Mouse (Mus musculus): Measurements from ENCODE around the gene Umod. TPM values are rescaled to one million over a fixed set of nuclear protein-coding genes. Genes with fewer than 3 reads are reported as not detected.

Umod gene
- total RNA-seq (2021) (not detected), polyA plus RNA-seq (2012; rRNA removed) (not detected in 2 replicates)
- long read RNA-seq: 0 reads

- DNase-seq: no peak
Measured at GRCm38 (mm10) chr7:119479256-119479655, at the start of gene Umod. Gene Umod (minus strand): TSS chr7:119479282.

DNA sequence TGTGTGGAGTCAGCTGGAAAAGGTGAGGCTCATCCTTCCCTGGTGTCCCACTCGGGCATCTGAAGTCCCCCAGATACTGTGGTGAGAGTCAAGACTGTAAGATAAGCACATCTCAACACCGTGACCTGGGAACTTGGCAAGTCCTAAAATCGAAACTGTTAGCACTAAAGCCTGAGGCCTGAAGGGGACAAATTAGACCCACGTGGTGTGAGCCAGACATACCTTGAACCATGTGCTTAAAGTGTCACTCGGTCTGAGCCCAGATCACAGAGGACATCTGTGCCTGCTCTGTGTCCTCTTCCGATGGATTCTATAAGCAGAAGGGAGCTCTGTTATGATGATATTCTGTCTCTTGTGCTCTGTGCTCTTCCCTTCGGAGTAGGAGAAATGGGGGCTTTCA lies 49.5 kb upstream of the Umod start:
- DNase-seq: no peak

GRCm38 (mm10) chr7:119527548-119527947 lies 48.5 kb upstream of the Umod start:
- no peak for DNase-seq

DNA sequence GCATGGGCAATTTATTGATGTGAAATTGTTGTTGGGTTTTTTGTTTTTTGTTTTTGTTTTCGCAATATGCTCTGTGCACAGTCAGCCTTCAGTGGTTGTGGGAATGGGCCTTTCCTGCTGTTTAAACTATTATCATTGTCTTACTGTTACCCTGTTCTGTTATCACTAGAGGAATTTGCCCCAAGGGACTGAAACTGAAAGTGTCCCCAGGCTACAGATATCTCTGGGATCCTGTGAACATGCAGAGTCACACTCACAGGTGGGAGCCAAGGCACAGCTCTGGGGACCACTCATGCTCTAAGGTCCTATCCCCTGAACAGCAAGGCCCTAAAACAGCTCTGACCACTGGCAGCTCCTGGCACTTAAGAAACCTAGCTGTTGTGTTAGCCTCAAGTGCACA lies 48.1 kb upstream of the Umod start:
- no peak for DNase-seq

GRCm38 (mm10) chr7:119526486-119526885 lies 47.4 kb upstream of the Umod start:
- DNase-seq: no peak

GRCm38 (mm10) chr7:119525881-119526281 lies 46.8 kb upstream of the Umod start:
- DNase-seq: peak; percentile 78

- DNase-seq: no peak
Measured at GRCm38 (mm10) chr7:119523389-119523788, 44.3 kb upstream of the Umod start, which contains the start of gene Pdilt. Gene Pdilt (minus strand): TSS chr7:119523489.

- peak; percentile 78 for DNase-seq
Measured at GRCm38 (mm10) chr7:119522385-119522784, 43.3 kb upstream of the Umod start.

DNA sequence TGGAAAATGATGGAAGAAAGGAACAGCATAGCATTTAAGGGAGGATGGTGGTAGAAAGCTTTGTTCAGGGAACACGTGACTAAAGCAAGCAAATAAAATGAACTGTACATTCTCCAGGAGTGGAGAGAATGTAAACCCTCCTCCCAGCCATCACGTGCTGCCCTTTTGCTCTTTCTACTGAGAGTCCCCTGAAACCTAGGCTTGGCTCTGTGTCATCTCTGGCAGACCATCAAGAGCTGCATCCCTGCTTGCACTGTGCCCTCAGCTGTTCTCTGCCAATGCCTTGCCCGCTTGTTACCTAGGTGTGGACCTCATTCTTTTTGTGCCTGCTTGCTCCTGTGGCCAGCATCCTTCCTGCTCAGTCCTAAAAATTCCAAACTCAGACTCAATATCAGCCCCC lies 42.7 kb upstream of the Umod start:
- peak; percentile 35 for DNase-seq

DNA sequence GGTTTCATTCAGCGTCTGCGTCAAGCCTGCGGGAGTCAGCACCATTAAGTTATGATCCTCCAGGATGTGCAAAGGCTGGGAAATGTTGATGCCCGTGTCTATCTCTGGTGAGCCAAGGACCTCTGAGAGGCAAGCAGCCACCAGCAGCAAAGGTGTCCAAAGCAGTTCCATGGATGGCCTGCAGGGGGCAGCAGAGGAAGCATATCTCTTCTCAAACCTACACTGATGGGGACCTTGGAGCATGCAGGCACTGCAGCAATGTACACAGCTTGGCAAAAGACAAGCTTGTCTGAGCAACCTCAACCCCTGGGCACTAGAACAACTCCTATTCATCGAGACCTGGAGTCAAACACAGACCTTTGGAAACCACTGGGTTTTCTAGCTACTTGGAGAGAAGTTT lies 40.6 kb upstream of the Umod start:
- peak; percentile 88 for DNase-seq

DNA sequence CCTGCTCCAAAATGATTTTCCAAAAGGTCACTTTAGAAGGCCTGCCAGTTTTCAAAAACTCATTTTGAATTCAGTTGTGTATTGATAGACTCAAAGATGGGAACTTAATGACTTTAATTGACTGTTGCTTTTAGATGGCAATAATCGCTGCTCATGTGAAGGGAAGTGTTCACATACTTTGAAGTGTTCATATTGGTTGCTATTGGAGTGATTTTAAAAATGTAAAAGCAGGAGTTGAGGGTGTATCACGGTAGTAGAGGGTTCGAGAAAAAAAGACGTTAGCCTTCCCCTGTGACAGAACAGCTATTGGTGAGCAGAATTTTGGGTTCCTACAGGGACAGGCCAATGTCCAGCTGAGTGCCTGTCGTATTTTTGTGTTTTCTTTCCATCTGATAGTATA lies 40.1 kb upstream of the Umod start, which contains the start of gene Acsm5:
TSS of gene Acsm5 (plus strand) at position 301 of the 400 bp plus-strand sequence.
- no peak for DNase-seq

DNA sequence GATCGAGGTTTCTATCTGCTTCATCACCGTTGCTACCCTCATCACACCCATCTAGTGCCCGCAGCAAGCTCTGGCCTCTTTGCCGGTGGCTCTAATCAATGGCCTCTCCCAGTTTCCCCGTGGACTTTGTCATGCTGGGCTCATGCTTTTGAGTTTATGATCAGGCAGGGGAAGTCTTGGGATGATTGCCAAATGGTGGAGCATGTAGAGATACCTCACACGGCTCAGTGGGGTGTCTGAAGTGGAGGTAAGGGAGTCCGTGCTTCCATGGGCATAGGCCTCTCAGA lies 37.1 kb upstream of the Umod start:
- DNase-seq: no peak

DNA sequence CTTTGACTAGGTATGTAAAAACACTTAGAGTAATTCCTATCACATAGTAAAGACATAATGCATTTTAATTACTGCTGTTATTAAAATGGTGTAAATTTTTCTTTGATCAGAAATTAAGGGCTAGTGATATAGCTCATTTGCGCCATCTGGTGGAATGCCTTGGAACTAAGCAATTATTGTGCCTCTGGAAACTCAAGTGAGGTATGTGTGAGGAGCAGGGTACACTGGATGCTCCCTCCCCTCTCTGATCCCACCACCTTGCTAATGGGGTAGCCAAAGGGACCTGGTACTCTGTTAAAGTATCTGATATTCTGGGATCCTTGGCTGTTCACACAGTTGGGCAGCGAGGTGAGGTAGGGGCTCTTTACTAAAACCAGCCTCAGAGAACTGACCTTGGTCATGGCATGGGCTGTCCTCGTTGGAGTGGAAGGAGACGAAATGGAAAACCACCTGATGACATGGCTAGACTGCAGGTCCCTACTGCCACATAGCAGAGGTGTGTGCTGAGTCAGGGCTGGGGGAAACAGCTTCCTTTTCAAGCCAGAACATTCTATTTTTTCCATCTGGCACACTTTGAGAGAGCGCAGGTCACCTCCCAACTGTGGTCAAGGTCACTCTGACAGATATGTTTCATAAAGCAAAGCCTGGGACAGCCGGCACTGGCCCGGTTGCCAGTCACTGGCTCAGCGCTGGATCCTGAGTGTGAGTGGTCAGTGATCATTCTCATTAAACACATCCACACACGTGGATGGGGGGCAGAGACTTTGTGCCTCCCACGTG lies 36.6 kb upstream of the Umod start:
- DNase-seq: peak; percentile 29

GRCm38 (mm10) chr7:119513056-119513455 lies 34.0 kb upstream of the Umod start:
- peak; percentile 41 for DNase-seq

DNA sequence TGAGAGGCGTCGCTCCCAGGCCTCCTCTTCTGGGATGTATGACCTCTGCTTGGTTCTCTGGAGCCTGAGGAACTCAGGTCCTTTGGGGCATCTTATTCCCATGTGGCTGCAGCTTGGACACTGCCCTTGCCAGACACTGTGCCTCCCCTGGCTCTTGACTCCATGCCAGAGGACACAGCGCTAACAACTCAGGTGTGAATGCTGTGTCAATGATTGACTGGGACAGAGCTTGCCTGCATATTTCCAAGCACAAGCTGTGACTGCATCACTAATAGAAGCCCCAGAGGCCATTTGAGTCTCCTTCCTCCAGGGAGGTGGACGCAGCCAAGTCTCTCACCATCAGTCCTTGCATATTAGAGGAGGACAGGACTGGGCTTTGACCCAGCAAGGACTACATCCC lies 32.1 kb upstream of the Umod start:
- no peak for DNase-seq

DNA sequence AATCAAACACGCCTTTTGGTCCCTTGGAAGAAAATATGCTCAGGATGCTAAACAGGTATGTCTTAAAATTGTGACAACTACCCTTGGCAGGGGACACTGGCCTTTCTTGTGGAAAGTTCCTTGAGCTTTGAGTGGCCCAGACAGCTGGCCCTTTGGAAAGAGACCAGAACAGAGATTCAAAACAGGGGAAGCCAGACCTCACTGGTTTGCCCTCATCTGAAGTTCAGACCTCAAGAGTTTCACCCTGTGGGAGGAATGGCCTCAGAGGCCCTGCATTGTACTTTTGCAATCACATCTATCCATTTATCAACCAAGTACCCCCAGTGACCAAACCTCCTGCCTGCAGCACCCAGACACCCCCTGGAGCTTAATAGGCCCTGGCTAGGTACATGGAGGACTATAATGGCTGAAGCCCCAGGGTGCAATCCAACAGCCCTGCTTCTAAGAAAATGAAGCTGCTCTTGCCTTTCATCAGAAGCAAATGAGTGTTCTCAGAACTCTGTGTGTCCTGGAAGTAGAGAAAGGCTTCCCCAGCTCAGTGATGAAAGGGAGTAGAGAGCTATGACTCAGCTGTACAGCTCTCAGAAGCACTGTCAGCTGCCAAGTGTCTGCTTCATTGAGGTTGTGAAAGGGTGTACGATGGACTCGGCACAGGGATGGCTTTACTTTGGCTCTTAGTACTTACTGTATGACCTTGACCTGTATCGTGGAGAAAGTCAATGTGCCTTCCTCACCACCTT lies 11.1 kb upstream of the Umod start:
- DNase-seq: peak; percentile 51

- no peak for DNase-seq
Measured at GRCm38 (mm10) chr7:119486683-119487082, 7.6 kb upstream of the Umod start.

DNA sequence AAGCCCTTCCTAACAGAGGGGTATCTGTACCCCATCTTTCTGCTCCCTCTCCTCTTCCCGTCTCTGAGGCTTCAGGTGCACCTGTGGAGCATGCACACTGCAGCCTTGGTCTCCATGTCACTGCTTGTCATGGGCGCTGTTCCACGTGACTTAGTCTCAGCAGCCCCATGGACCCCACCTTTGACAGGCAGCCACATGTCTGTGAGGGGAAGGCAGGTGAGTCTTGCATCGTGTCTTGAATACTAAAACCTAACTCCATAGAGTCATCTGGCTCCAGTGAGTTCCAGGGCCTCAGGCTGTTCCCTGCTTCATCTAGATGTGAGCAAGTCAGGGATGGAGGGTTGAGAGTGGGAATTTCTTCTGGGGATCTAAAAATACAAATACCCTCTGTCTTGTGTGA lies 5.1 kb upstream of the Umod start:
- DNase-seq: no peak

DNA sequence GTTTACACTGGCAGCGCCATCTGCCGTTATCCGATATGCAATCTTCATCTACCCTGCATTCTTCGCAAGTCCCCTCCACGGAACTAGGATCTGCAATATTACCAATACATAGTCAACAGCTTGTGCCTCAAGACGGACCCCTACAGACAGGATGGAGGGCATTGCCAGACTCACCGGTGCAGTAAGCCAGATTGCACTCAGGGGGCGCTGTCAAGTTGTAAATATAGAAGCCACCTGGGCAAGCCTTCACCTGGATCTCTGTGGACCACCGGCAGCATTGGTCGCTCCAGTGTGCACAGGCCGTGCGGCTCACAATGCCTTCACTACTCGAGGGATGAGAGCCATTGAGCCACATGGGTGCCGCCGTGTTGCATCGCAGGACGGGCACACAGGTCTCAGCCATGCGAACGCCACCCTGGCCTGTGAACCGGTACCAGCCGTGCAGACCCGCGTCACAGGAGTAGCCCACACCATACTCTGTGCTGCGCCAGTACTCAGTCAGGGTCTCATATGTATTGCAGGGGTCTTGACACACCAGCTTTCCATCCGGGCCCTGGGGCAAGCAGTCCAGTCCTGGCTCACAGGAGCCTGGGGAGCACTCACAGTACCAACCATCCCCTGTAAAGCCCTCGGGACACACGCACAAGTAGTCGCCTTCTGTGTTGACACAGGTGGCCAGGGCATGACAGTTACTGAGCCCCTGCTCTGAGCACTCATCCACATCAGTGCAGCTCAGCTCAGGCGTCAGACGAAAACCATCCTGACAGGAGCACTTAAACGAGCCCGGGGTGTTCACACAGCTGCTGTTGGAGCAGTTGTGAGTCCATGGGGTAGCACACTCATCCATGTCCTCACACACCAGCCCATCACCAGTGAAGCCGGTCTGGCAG lies 2.3 kb downstream of the Umod start:
- no peak for DNase-seq

- no peak for DNase-seq
Measured at GRCm38 (mm10) chr7:119459185-119459584, 19.9 kb downstream of the Umod start, which contains the start of gene Gp2. Gene Gp2 (minus strand): TSS chr7:119459285.

GRCm38 (mm10) chr7:119454192-119454591 lies 24.9 kb downstream of the Umod start:
- DNase-seq: no peak

- no peak for DNase-seq
Measured at GRCm38 (mm10) chr7:119443849-119444248, 35.2 kb downstream of the Umod start.
